Mouse (Mus musculus) mouse embryonic stem cell (cell line): ENCODE data around the gene Nkx6-2.

Source experiments
- in situ Hi-C, 2 experiments: fragments of 300-500 bp; cut with MboI; formaldehyde crosslinking; loops; 1 replicate in 1 of 2; 3 replicates in 1 of 2; pipeline ENCODE4 v1.14.3; 2019 to 2020; ENCODE audit warnings: low sequenced_read_pairs in 2 of 2, low pct_unique_long_range_greater_than_20kb in 1 of 2, mixed read lengths in 1 of 2; ENCODE audit not compliant: unreplicated experiment in 1 of 2

Nkx6-2 gene

GRCm38 (mm10) chr7:139582595-139582994, at the start of gene Nkx6-2:
TSS of gene Nkx6-2 (minus strand) at chr7:139582797.
- in situ Hi-C loops: no loop called here

- in situ Hi-C loops: no loop called here
Observed at GRCm38 (mm10) chr7:139625156-139625555, 42.6 kb upstream of the Nkx6-2 start.

GRCm38 (mm10) chr7:139622568-139622967, 40.0 kb upstream of the Nkx6-2 start:
- in situ Hi-C loops: no loop called here

- in situ Hi-C loops: no loop called here
Observed at GRCm38 (mm10) chr7:139615767-139616766, 33.5 kb upstream of the Nkx6-2 start.

- in situ Hi-C loops: no loop called here
Observed at GRCm38 (mm10) chr7:139610328-139610727, 27.7 kb upstream of the Nkx6-2 start.

GRCm38 (mm10) chr7:139595862-139596261, 13.3 kb upstream of the Nkx6-2 start:
- in situ Hi-C loops: no loop called here

GRCm38 (mm10) chr7:139595311-139595710, 12.7 kb upstream of the Nkx6-2 start:
- in situ Hi-C loops: no loop called here

GRCm38 (mm10) chr7:139591311-139591710, 8.7 kb upstream of the Nkx6-2 start:
- in situ Hi-C loops: no loop called here

- in situ Hi-C loops: no loop called here
Observed at GRCm38 (mm10) chr7:139590302-139590701, 7.7 kb upstream of the Nkx6-2 start.

- in situ Hi-C loops: no loop called here
Observed at GRCm38 (mm10) chr7:139587919-139588318, 5.3 kb upstream of the Nkx6-2 start.

- in situ Hi-C loops: no loop called here
Observed at GRCm38 (mm10) chr7:139585183-139585821, 2.7 kb upstream of the Nkx6-2 start.

- in situ Hi-C loops: no loop called here
Observed at GRCm38 (mm10) chr7:139584221-139585175, 1.9 kb upstream of the Nkx6-2 start.

- in situ Hi-C loops: no loop called here
Observed at GRCm38 (mm10) chr7:139583094-139583737, 619 bp upstream of the Nkx6-2 start.

- in situ Hi-C loops: no loop called here
Observed at GRCm38 (mm10) chr7:139581801-139582571, 611 bp downstream of the Nkx6-2 start.

- in situ Hi-C loops: no loop called here
Observed at GRCm38 (mm10) chr7:139580851-139581775, 1.5 kb downstream of the Nkx6-2 start.

GRCm38 (mm10) chr7:139579261-139579905, 3.2 kb downstream of the Nkx6-2 start:
- in situ Hi-C loops: no loop called here
